Mouse (Mus musculus) lung, embryonic 14.5 days (tissue): ENCODE data around the gene Spink8. TPM values are rescaled to one million over a fixed set of nuclear protein-coding genes. Genes with fewer than 3 reads are reported as not detected.

Experiments used
- ATAC-seq: fragments of 200-750 bp; cut with Nextera tagmentation; 2 replicates; pipeline ENCODE4 v1.8.0; 2017; ENCODE audit warnings: mild to moderate bottlenecking, moderate TSS enrichment, moderate library complexity; ENCODE audit not compliant: insufficient read depth
- DNase-seq: peaks from one replicate; pipeline ENCODE4 v3.0.0-alpha.2; 2015
- H3K27ac ChIP-seq: fragments of 300-500 bp; sonication (generic); 2 replicates; pipeline ENCODE4 v1.5.1; 2014; ENCODE audit warnings: low read depth, mild to moderate bottlenecking, moderate library complexity
- H3K27me3 ChIP-seq: fragments of 300-500 bp; sonication (generic); 2 replicates; pipeline ENCODE4 v1.6.1; 2014; ENCODE audit warnings: low read length, control low read depth; ENCODE audit not compliant: insufficient read depth
- H3K36me3 ChIP-seq: fragments of 300-500 bp; sonication (generic); 2 replicates; pipeline ENCODE4 v1.6.1; 2014; ENCODE audit warnings: control low read depth; ENCODE audit not compliant: insufficient read depth
- H3K4me1 ChIP-seq: fragments of 300-500 bp; sonication (generic); 2 replicates; pipeline ENCODE4 v1.6.1; 2014; ENCODE audit warnings: antibody characterized with exemption, control low read depth; ENCODE audit not compliant: insufficient read depth
- H3K4me2 ChIP-seq: fragments of 300-500 bp; sonication (generic); 2 replicates; pipeline ENCODE4 v1.6.1; 2014; ENCODE audit warnings: mild to moderate bottlenecking
- H3K4me3 ChIP-seq: fragments of 300-500 bp; sonication (generic); 2 replicates; pipeline ENCODE4 v1.5.1; 2014; ENCODE audit warnings: low read depth, low read length
- H3K9ac ChIP-seq: fragments of 300-500 bp; sonication (generic); 2 replicates; pipeline ENCODE4 v1.6.1; 2014
- H3K9me3 ChIP-seq: fragments of 300-500 bp; sonication (generic); 2 replicates; pipeline ENCODE4 v1.6.1; 2016; ENCODE audit warnings: low read depth, low read length, control low read depth
- CTCF ChIP-seq: IDR thresholded peaks from 2 replicates; pipeline ENCODE4 v1.5.1; 2016; ENCODE audit warnings: antibody characterized with exemption, low read depth
- WGBS: fragments of 180-500 bp; shearing (Covaris S2); extraction: QIAGEN DNeasy Blood & Tissue Kit; methylation state at CpG from one replicate; pipeline ENCODE4 v1.1.7; 2014; 5-methylcytosine and 5-hydroxymethylcytosine counted together
- polyA plus RNA-seq: library from polyadenylated mRNA; unstranded; fragments of >200 nt; fragmentation: Nextera tagmentation; extraction: Ambion mirVana; gene quantifications from 2 replicates; pipeline ENCODE4 v1.2.1, GENCODE M21; 2014

Gene Spink8
- polyA plus RNA-seq, 1 experiment from 2014 or later, result not detected

DNA sequence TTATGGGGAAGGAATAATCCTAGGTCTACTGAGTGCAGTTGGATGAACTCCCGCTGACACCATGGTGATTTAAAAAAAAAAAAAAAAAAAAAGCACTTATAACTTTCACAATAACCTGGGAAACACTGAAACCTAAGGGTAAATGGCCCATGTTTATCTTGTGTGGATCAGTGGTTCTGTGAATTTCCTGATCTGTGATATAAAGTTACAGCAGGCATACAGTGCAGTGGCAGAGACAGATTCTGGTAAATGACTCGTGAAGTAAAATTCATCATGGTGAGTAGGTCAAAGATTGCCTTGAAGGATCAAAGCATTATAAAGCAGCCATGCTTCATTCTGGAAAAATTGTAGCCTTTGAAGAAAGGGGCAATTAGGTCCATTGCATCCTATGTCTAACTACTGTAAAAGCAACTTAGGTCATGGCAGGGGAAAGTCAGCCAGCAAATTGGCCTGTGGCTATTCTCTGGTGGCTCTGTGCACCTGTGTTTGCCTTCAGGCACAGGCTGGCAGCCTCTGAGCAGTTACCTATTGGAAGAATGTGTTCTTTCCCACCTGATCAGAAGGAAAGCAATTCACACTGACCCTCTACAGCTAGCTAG is 5.3 kb upstream of the Spink8 start:
- TF ChIP-seq CTCF, result no peak
- Histone ChIP-seq H3K36me3 (no peaks in the 10 kb centered on the region), H3K9ac (no peak overlapping the region), H3K27me3 (no peaks in the 10 kb centered on the region), H3K4me2 (no peak overlapping the region), H3K9me3 (no peaks in the 10 kb centered on the region), H3K4me3 (no peak overlapping the region), H3K27ac (no peak overlapping the region), H3K4me1 (no peaks in the 10 kb centered on the region)
- ATAC-seq, result no peak
- 70% methylated on average over 2 of the region's 2 CpGs for WGBS
- no peak for DNase-seq

DNA sequence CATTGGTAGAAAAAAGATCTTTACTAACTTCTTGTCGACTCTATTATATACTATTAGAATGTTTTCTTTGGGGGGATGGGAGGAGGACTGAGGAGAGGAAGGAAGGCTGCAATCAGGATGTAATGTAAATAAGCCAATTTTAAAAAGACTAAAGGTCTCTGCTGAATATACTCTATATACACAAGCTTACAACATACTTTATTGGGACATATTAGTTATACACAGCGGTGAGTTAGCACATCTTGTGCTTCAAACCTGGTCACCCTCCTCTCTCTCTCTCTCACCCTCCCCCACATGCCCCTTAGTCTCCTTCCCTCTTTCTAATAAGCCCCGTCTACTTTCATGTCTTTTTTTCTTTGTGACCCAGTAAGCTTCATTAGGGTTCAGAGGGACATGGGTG is 4.2 kb upstream of the Spink8 start:
- no peak for ATAC-seq
- Histone ChIP-seq H3K27me3 (no peaks in the 10 kb centered on the region), H3K36me3 (no peaks in the 10 kb centered on the region), H3K4me1 (no peaks in the 10 kb centered on the region), H3K9me3 (no peaks in the 10 kb centered on the region), H3K4me3 (no peak overlapping the region), H3K4me2 (no peak overlapping the region), H3K27ac (no peak overlapping the region), H3K9ac (no peak overlapping the region)
- 31% methylated on average over 3 of the region's 3 CpGs for WGBS
- no peak for TF ChIP-seq CTCF
- no peak for DNase-seq

DNA sequence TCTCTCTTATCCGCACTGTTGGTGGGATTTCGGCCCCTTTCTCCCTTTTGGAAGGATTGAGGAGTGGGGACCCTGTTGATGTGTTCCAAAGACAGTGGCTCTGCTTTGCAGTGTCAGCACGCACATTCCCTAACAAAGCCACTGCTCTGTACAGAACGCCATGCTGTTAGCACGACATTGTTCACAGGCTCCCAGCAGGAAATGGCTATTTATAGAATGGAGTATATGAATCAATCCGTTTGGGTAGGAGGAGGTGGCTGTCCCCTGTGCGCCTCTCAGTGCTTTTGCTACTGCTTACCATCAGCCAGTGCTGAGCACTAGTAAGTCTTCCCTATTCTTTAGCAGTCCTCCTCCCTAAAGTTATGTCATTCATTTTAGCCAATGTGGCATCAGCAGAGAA is 1.3 kb downstream of the Spink8 start:
- Histone ChIP-seq H3K9me3 (no peaks in the 10 kb centered on the region), H3K4me2 (no peak overlapping the region), H3K4me3 (no peak overlapping the region), H3K36me3 (no peaks in the 10 kb centered on the region), H3K27me3 (no peaks in the 10 kb centered on the region), H3K4me1 (no peaks in the 10 kb centered on the region), H3K9ac (no peak overlapping the region), H3K27ac (no peak overlapping the region)
- no peak for TF ChIP-seq CTCF
- no peak; the same call in 1 of the 2 replicates for ATAC-seq
- DNase-seq, result peak; percentile 24
- 43% methylated on average over 7 of the region's 7 CpGs for WGBS

DNA sequence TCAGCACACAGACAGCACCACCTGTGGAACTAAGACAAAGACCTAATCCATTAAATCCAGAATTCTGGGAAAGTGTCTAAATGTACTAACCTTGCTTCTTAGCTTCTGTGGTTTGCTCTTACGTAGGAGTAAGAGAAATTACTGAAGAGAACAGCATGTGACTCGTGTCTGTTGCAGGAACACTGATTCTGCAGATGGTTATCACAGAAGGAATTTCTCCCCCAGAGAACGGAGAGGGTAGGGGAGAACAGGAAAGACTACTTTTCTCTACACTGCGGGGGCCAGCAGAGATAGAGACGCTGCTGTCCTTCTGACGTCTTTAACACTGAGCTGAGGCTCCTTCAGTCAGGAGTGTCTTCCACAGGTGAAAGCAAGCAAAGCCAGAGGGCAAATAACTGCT is 4.3 kb downstream of the Spink8 start:
- H3K4me2 ChIP-seq, result no peak overlapping the region
- H3K27ac ChIP-seq, result no peak overlapping the region
- H3K9me3 ChIP-seq, result no peaks in the 10 kb centered on the region
- 37% methylated on average over 6 of the region's 6 CpGs for WGBS
- DNase-seq, result no peak
- TF ChIP-seq CTCF, result no peak
- H3K9ac ChIP-seq, result no peak overlapping the region
- H3K27me3 ChIP-seq, result no peaks in the 10 kb centered on the region
- H3K4me3 ChIP-seq, result no peak overlapping the region
- H3K4me1 ChIP-seq, result no peaks in the 10 kb centered on the region
- H3K36me3 ChIP-seq, result no peaks in the 10 kb centered on the region
- ATAC-seq, result no peak

DNA sequence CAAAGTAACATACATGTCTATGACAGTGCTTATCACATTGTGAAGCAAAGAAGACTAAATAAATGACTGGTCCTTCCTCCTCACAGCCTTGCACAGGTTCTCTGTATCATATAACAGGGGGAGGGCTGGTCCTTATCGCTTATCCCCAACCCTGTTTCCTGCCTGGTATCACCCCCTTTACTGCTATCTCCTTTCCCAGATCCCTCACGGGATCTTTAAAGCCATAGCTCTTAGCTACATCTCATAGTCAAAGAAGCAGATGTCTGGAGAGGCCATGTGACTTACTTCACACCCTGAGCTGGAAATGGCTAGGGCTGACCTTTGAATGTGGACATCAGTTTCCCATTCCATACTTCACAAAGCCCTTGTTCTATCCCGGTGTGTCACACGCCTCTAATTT is 13.7 kb downstream of the Spink8 start:
- Histone ChIP-seq H3K4me1 (no peaks in the 10 kb centered on the region), H3K9ac (no peak overlapping the region), H3K4me2 (no peak overlapping the region), H3K9me3 (no peaks in the 10 kb centered on the region), H3K36me3 (peaks cover 2% of the 10 kb centered on the region; the same call in 1 of the 2 replicates), H3K27ac (no peak overlapping the region), H3K27me3 (no peaks in the 10 kb centered on the region), H3K4me3 (no peak overlapping the region)
- no peak for ATAC-seq
- no peak for DNase-seq
- 49% methylated on average over 4 of the region's 4 CpGs for WGBS
- no peak for TF ChIP-seq CTCF

DNA sequence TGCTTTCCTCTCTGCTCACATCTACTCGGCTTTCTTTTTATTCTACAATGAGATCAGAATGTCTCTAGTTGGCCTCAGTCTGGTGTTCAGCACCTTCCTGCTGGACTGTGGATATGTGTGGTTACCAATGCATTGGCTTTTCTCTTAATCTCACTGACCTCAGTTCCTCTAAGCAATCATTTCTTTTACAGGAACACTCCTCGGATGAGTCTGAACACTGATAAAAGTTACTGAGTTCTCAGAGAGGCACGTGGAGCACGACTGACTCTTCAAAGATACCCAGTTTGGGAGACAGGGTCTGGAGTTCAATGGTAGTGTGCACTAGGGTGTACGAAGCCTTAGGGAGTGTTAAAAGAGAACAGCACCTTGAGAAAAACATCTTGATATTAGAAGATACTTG is 14.1 kb downstream of the Spink8 start:
- Histone ChIP-seq H3K36me3 (peaks cover 2% of the 10 kb centered on the region; the same call in 1 of the 2 replicates), H3K4me3 (no peak overlapping the region), H3K9ac (no peak overlapping the region), H3K27me3 (no peaks in the 10 kb centered on the region), H3K4me2 (no peak overlapping the region), H3K4me1 (no peaks in the 10 kb centered on the region), H3K9me3 (no peaks in the 10 kb centered on the region), H3K27ac (no peak overlapping the region)
- no peak for TF ChIP-seq CTCF
- DNase-seq (no peak), ATAC-seq (no peak)
- 63% methylated on average over 5 of the region's 5 CpGs for WGBS

DNA sequence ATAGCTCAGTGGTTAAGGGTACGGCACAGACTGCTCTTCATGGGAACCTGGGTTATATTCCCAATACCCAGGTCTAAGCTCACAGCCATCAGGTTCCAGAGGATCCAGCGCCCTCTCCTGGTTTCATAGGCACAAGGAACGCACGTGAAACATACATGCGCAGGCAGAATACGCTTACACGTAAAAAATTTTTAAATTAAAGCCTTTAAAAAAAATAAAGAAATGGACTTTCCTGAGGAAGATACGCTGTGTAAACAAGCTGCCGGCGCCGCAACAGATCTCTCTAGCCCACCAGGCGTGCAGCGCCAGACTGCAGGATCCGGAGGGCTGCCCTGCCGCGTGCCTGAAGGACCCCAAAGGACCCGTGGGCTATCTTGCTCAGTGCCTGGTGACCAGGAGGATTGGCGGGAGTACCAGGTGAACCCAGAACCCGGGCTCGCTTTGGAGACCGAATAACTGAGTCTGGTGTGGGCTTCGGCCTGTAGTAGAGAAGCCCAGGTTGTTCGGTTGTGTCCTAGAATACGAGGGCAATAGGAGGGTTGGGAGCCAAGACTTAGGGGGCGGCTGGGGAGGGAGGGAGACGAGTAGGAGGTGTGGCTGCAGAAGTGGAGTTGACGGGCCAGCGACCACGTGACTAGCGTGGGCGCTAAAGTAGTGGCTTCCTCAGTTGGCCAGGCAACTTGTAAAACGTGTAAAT is 20.5 kb downstream of the Spink8 start, which contains the start of gene Nme6:
Gene Nme6 (plus strand): TSS at position 359 of the 697 bp plus-strand sequence.
- Histone ChIP-seq H3K4me1 (no peaks in the 10 kb centered on the region), H3K27ac (peak within 1 kb of the TSS; percentile 50), H3K36me3 (peaks cover 12% of the 10 kb centered on the region), H3K4me3 (peak within 1 kb of the TSS; percentile 50), H3K9me3 (no peaks in the 10 kb centered on the region), H3K4me2 (peak within 1 kb of the TSS; percentile 60), H3K27me3 (no peaks in the 10 kb centered on the region), H3K9ac (peak within 1 kb of the TSS; percentile 45)
- ATAC-seq (peak; percentile 99), DNase-seq (peak; percentile 95)
- TF ChIP-seq CTCF, result peak; percentile 78
- under 1% methylated on average over 32 of the region's 32 CpGs for WGBS
